Mouse (Mus musculus) liver, postnatal 0 days (tissue): ENCODE data around the gene Hikeshi.

ENCODE experiments used
- CTCF ChIP-seq: sonication (generic); IDR thresholded peaks from 2 replicates; pipeline ENCODE4 v1.5.1; 2016; ENCODE audit warnings: antibody characterized with exemption, low read depth
- EP300 ChIP-seq: IDR thresholded peaks from 2 replicates; pipeline ENCODE4 v1.6.1; 2016; ENCODE audit warnings: antibody characterized with exemption, low read depth, mild to moderate bottlenecking

- no peak for TF ChIP-seq CTCF
- TF ChIP-seq EP300, result no peak
These were observed 40.6 kb upstream of the Hikeshi start for GRCm38 (mm10) chr7:89981557-89981956.
